Mouse (Mus musculus): ENCODE data around the gene Syndig1l. TPM values are rescaled to one million over a fixed set of nuclear protein-coding genes. Genes with fewer than 3 reads are reported as not detected.

Gene Syndig1l
- polyA plus RNA-seq, 1 experiment from 2014 or later: 0.19 TPM

- Histone ChIP-seq H3K9ac (replicated peaks; ENCODE audit: low read depth, low read length) (no peak overlapping the region), H3K4me2 (replicated peaks; ENCODE audit: low read depth, low read length) (no peak overlapping the region), H3K27ac (ENCODE audit: low read length) (no peak overlapping the region), H3K27me3 (ENCODE audit: control insufficient read depth, insufficient read depth, low read length) (no peaks in the 10 kb centered on the region), H3K4me1 (ENCODE audit: control insufficient read depth, insufficient read depth, low read length) (no peaks in the 10 kb centered on the region), H3K4me3 (ENCODE audit: low read depth, low read length) (no peak overlapping the region), H3K36me3 (ENCODE audit: control insufficient read depth, insufficient read depth, low read length) (no peaks in the 10 kb centered on the region), H3K9me3 (ENCODE audit: control insufficient read depth, low read depth, low read length) (no peaks in the 10 kb centered on the region)
- no peak for ATAC-seq (ENCODE audit: insufficient number of reproducible peaks, insufficient read depth, low FRiP score, low read depth)
These were observed 7.3 kb downstream of the Syndig1l start for GRCm38 (mm10) chr12:84691347-84691746.

DNA sequence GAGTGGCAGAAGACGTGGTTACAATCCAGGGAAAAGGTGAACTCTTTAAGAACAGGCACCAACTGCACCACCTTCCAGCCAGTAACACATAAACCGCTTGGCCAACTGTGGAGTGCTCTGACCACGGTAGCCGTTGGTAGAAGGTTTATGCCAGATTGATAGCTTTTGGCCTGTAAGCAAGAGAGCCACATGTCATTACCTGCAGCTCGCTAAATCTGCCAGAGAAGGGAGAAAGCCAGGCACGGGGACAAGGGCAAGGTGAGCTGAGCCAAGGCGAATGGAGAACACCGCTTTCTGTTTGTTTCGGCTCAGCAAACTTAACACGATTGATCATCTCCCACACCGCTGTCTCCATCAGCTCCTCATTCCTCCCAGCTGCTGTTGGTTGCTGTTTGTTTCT is 9.6 kb downstream of the Syndig1l start:
- 77% methylated on average over 11 of the region's 11 CpGs for WGBS
- ATAC-seq (ENCODE audit: insufficient number of reproducible peaks, insufficient read depth, low FRiP score, low read depth): no peak
- Histone ChIP-seq H3K36me3 (ENCODE audit: control insufficient read depth, insufficient read depth, low read length) (no peaks in the 10 kb centered on the region), H3K9ac (replicated peaks; ENCODE audit: low read depth, low read length) (no peak overlapping the region), H3K4me3 (ENCODE audit: low read depth, low read length) (no peak overlapping the region), H3K4me1 (ENCODE audit: control insufficient read depth, insufficient read depth, low read length) (no peaks in the 10 kb centered on the region), H3K4me2 (replicated peaks; ENCODE audit: low read depth, low read length) (no peak overlapping the region), H3K9me3 (ENCODE audit: control insufficient read depth, low read depth, low read length) (no peaks in the 10 kb centered on the region), H3K27ac (ENCODE audit: low read length) (no peak overlapping the region), H3K27me3 (ENCODE audit: control insufficient read depth, insufficient read depth, low read length) (no peaks in the 10 kb centered on the region)

DNA sequence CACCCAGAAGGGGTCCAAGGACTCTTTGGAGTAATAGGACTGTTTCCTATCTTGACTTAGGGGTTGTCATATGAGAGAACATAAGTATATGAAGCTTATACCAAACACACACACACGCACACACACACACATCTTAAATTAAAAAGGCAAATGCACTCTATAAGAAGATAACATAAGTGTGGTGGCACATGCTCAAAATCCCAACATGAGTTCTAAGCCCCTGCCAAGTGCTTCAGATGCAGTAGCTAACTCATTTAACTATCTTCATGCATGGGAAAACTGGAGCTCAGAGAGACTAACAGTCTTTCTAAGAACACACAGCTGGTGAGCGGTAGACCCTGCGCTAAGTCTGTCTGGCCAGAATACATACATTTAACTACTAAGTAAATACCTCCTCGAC is 11.1 kb downstream of the Syndig1l start:
- WGBS: 86% methylated on average over 4 of the region's 4 CpGs

DNA sequence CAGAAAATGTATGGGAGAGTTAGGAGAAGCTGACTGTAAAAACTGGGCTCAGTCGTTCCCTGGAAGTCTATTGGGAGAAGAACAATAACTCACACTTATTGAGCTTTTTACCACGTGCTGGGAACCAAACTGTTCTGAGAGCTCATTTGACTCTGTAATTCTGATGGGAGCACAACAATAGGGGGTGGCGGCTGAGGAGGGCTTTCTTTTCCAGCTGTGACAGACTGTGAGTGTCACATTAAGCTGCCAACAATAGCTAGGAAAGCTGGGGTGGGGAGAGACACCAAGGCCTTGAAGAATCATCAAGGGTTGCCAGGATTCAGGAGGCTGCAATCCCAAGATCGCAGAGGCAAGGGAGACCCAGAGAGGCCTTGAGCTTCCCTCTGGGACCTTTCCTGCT is 12.5 kb downstream of the Syndig1l start:
- Histone ChIP-seq H3K9me3 (ENCODE audit: control insufficient read depth, low read depth, low read length) (no peaks in the 10 kb centered on the region), H3K27me3 (ENCODE audit: control insufficient read depth, insufficient read depth, low read length) (no peaks in the 10 kb centered on the region), H3K4me2 (replicated peaks; ENCODE audit: low read depth, low read length) (no peak overlapping the region), H3K27ac (ENCODE audit: low read length) (no peak overlapping the region), H3K9ac (replicated peaks; ENCODE audit: low read depth, low read length) (no peak overlapping the region), H3K4me1 (ENCODE audit: control insufficient read depth, insufficient read depth, low read length) (no peaks in the 10 kb centered on the region), H3K36me3 (ENCODE audit: control insufficient read depth, insufficient read depth, low read length) (no peaks in the 10 kb centered on the region), H3K4me3 (ENCODE audit: low read depth, low read length) (no peak overlapping the region)
- no peak for ATAC-seq (ENCODE audit: insufficient number of reproducible peaks, insufficient read depth, low FRiP score, low read depth)
- 49% methylated on average over 4 of the region's 4 CpGs for WGBS

More for the DNA sequence above, 11.1 kb downstream of the Syndig1l start:
- no peak overlapping the region for H3K4me2 ChIP-seq (replicated peaks; ENCODE audit: low read depth, low read length)
- ATAC-seq (ENCODE audit: insufficient number of reproducible peaks, insufficient read depth, low FRiP score, low read depth): no peak
- no peak overlapping the region for H3K27ac ChIP-seq (ENCODE audit: low read length)
- H3K4me3 ChIP-seq (ENCODE audit: low read depth, low read length): no peak overlapping the region
- H3K4me1 ChIP-seq (ENCODE audit: control insufficient read depth, insufficient read depth, low read length): no peaks in the 10 kb centered on the region
- H3K9me3 ChIP-seq (ENCODE audit: control insufficient read depth, low read depth, low read length): no peaks in the 10 kb centered on the region
- H3K36me3 ChIP-seq (ENCODE audit: control insufficient read depth, insufficient read depth, low read length): no peaks in the 10 kb centered on the region
- H3K27me3 ChIP-seq (ENCODE audit: control insufficient read depth, insufficient read depth, low read length): no peaks in the 10 kb centered on the region
- no peak overlapping the region for H3K9ac ChIP-seq (replicated peaks; ENCODE audit: low read depth, low read length)

DNA sequence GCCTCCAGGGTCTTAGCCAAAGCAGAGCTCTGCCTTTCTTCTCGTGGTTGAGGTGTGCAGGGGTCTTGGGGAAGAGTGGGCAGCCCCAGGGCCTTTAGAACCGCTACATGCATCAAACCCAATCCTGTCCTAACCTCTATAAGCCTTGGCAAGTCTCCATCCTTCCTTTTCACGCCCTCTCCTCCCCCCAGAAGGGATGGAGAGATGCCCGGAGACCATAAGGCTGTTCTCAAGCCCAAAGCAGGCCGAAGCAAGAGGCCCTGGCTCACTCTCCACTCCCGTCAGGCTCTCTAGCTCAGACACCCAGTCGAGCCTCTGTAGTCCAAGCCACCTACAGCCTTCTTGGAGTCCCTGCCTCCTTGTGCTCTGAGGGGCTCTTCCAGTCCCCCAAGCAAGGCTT is 14.1 kb downstream of the Syndig1l start:
- Histone ChIP-seq H3K4me2 (replicated peaks; ENCODE audit: low read depth, low read length) (no peak overlapping the region), H3K4me3 (ENCODE audit: low read depth, low read length) (no peak overlapping the region), H3K9me3 (ENCODE audit: control insufficient read depth, low read depth, low read length) (no peaks in the 10 kb centered on the region), H3K4me1 (ENCODE audit: control insufficient read depth, insufficient read depth, low read length) (no peaks in the 10 kb centered on the region), H3K27ac (ENCODE audit: low read length) (no peak overlapping the region), H3K36me3 (ENCODE audit: control insufficient read depth, insufficient read depth, low read length) (no peaks in the 10 kb centered on the region), H3K27me3 (ENCODE audit: control insufficient read depth, insufficient read depth, low read length) (no peaks in the 10 kb centered on the region), H3K9ac (replicated peaks; ENCODE audit: low read depth, low read length) (no peak overlapping the region)
- WGBS: 76% methylated on average over 7 of the region's 7 CpGs
- no peak for ATAC-seq (ENCODE audit: insufficient number of reproducible peaks, insufficient read depth, low FRiP score, low read depth)

DNA sequence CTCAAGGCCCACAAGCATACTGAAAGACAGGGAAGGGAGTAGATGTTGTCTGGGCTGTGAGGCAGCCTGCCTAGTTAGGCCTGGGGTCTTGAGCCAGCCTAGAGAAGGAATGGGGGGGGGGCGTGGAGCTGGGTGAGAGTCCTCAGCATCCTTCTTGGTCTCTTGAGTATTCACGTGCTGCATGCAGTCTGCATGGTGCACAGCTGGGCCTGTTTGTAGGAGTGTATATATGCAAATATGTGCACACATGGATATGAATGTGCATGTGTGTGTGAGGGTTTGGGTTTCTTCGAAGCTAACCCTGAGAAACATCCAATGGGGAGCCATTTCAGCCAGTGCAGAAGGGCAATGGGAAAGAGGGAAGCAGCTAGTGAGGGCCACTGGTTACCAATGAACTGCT is 22.6 kb downstream of the Syndig1l start:
- no peaks in the 10 kb centered on the region for H3K4me1 ChIP-seq (ENCODE audit: control insufficient read depth, insufficient read depth, low read length)
- H3K9ac ChIP-seq (replicated peaks; ENCODE audit: low read depth, low read length): no peak overlapping the region
- no peak overlapping the region for H3K4me3 ChIP-seq (ENCODE audit: low read depth, low read length)
- ATAC-seq (ENCODE audit: insufficient number of reproducible peaks, insufficient read depth, low FRiP score, low read depth): no peak
- no peak overlapping the region for H3K4me2 ChIP-seq (replicated peaks; ENCODE audit: low read depth, low read length)
- no peak overlapping the region for H3K27ac ChIP-seq (ENCODE audit: low read length)
- no peaks in the 10 kb centered on the region for H3K9me3 ChIP-seq (ENCODE audit: control insufficient read depth, low read depth, low read length)
- H3K36me3 ChIP-seq (ENCODE audit: control insufficient read depth, insufficient read depth, low read length): no peaks in the 10 kb centered on the region
- 0 out of 2 replicates have a peak, but pooled peaks cover 2% of the 10 kb centered on the region for H3K27me3 ChIP-seq (ENCODE audit: control insufficient read depth, insufficient read depth, low read length)
- WGBS: 82% methylated on average over 3 of the region's 3 CpGs

- H3K4me1 ChIP-seq (ENCODE audit: control insufficient read depth, insufficient read depth, low read length): no peaks in the 10 kb centered on the region
- H3K27ac ChIP-seq (ENCODE audit: low read length): no peak overlapping the region
- H3K27me3 ChIP-seq (ENCODE audit: control insufficient read depth, insufficient read depth, low read length): 0 out of 2 replicates have a peak, but pooled peaks cover 2% of the 10 kb centered on the region
- no peaks in the 10 kb centered on the region for H3K9me3 ChIP-seq (ENCODE audit: control insufficient read depth, low read depth, low read length)
- H3K9ac ChIP-seq (replicated peaks; ENCODE audit: low read depth, low read length): no peak overlapping the region
- no peak overlapping the region for H3K4me3 ChIP-seq (ENCODE audit: low read depth, low read length)
- 39% methylated on average over 14 of the region's 14 CpGs for WGBS
- H3K36me3 ChIP-seq (ENCODE audit: control insufficient read depth, insufficient read depth, low read length): no peaks in the 10 kb centered on the region
- no peak for ATAC-seq (ENCODE audit: insufficient number of reproducible peaks, insufficient read depth, low FRiP score, low read depth)
- H3K4me2 ChIP-seq (replicated peaks; ENCODE audit: low read depth, low read length): no peak overlapping the region
These were observed 23.7 kb downstream of the Syndig1l start for GRCm38 (mm10) chr12:84674666-84675526.

DNA sequence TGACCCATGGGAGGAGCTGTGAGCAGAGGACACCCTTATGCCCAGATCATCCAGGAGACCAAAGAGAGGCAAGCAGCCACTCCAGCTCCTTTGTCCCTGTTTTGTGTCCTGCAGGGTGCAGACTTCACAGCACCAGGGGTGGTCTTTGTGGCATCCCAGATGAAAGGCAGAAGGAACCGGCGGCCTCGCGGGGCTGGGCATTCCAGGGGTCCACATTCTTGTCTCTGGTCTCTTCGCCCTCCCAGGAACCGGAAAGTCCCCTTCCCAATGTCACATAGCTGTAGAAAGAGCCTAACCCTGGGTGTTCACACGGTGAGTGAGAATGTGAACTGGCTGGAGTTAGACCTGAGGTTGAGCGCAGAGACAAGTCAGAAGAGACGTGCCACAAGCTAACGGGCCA is 27.0 kb downstream of the Syndig1l start:
- H3K4me2 ChIP-seq (replicated peaks; ENCODE audit: low read depth, low read length): no peak overlapping the region
- no peak overlapping the region for H3K9ac ChIP-seq (replicated peaks; ENCODE audit: low read depth, low read length)
- 0 out of 2 replicates have a peak, but pooled peaks cover 2% of the 10 kb centered on the region for H3K27me3 ChIP-seq (ENCODE audit: control insufficient read depth, insufficient read depth, low read length)
- no peaks in the 10 kb centered on the region for H3K9me3 ChIP-seq (ENCODE audit: control insufficient read depth, low read depth, low read length)
- WGBS: 26% methylated on average over 10 of the region's 10 CpGs
- no peaks in the 10 kb centered on the region for H3K36me3 ChIP-seq (ENCODE audit: control insufficient read depth, insufficient read depth, low read length)
- no peak for ATAC-seq (ENCODE audit: insufficient number of reproducible peaks, insufficient read depth, low FRiP score, low read depth)
- H3K4me1 ChIP-seq (ENCODE audit: control insufficient read depth, insufficient read depth, low read length): no peaks in the 10 kb centered on the region
- no peak overlapping the region for H3K4me3 ChIP-seq (ENCODE audit: low read depth, low read length)
- H3K27ac ChIP-seq (ENCODE audit: low read length): no peak overlapping the region

DNA sequence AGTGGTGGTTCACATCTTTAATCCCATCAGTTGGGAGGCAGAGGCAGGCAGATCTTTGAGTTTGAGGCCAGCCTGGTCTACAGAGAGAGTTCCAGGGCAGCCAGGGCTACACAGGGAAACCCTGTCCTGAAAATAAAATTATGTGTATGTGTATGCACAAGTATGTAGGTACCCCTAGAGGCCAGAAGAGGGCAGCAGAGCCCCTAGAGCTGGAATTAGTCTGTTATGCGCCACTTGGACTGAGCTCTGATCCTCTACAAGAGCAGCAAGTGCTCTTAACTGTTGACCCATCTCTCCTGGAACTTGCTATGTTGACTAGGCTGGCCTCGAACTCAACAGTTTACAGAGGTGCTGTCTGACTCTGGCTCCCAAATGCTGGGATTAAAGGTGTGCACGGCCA is 28.1 kb downstream of the Syndig1l start:
- Histone ChIP-seq H3K4me3 (ENCODE audit: low read depth, low read length) (no peak overlapping the region), H3K27ac (ENCODE audit: low read length) (no peak overlapping the region), H3K9me3 (ENCODE audit: control insufficient read depth, low read depth, low read length) (no peaks in the 10 kb centered on the region), H3K4me1 (ENCODE audit: control insufficient read depth, insufficient read depth, low read length) (no peaks in the 10 kb centered on the region), H3K27me3 (ENCODE audit: control insufficient read depth, insufficient read depth, low read length) (0 out of 2 replicates have a peak, but pooled peaks cover 2% of the 10 kb centered on the region), H3K9ac (replicated peaks; ENCODE audit: low read depth, low read length) (no peak overlapping the region), H3K4me2 (replicated peaks; ENCODE audit: low read depth, low read length) (no peak overlapping the region), H3K36me3 (ENCODE audit: control insufficient read depth, insufficient read depth, low read length) (no peaks in the 10 kb centered on the region)
- WGBS: 87% methylated on average over 3 of the region's 3 CpGs
- ATAC-seq (ENCODE audit: insufficient number of reproducible peaks, insufficient read depth, low FRiP score, low read depth): no peak

All from stomach, embryonic 14.5 days (tissue).